Mouse (Mus musculus) heart, embryonic 16.5 days (tissue): ENCODE measurements around the gene Men1. TPM values are rescaled to one million over a fixed set of nuclear protein-coding genes. Genes with fewer than 3 reads are reported as not detected.

Experiments used
- ATAC-seq: fragments of 200-750 bp; cut with Nextera tagmentation; replicated peaks from 2 replicates; pipeline ENCODE4 v1.8.0; 2017; ENCODE audit warnings: moderate number of reproducible peaks; ENCODE audit not compliant: insufficient read depth, low FRiP score; ENCODE audit errors: extremely low read depth
- H3K27ac ChIP-seq: fragments of 300-500 bp; sonication (generic); 2 replicates; pipeline ENCODE4 v1.5.1; 2014; ENCODE audit warnings: mild to moderate bottlenecking, low read length, control low read depth, moderate library complexity
- H3K27me3 ChIP-seq: fragments of 300-500 bp; sonication (generic); 2 replicates; pipeline ENCODE4 v1.6.1; 2014; ENCODE audit warnings: low read length, mixed read lengths; ENCODE audit not compliant: control insufficient read depth, insufficient read depth
- H3K36me3 ChIP-seq: fragments of 300-500 bp; sonication (generic); 2 replicates; pipeline ENCODE4 v1.6.1; 2014; ENCODE audit not compliant: control insufficient read depth, insufficient read depth
- H3K4me1 ChIP-seq: fragments of 300-500 bp; sonication (generic); 2 replicates; pipeline ENCODE4 v1.6.1; 2014; ENCODE audit warnings: low read length, mixed read lengths; ENCODE audit not compliant: control insufficient read depth, insufficient read depth
- H3K4me2 ChIP-seq: fragments of 300-500 bp; sonication (generic); 2 replicates; pipeline ENCODE4 v1.6.1; 2014; ENCODE audit warnings: low read depth, mild to moderate bottlenecking, control low read depth, low read length
- H3K4me3 ChIP-seq: fragments of 300-500 bp; sonication (generic); 2 replicates; pipeline ENCODE4 v1.5.1; 2014; ENCODE audit warnings: mild to moderate bottlenecking, control low read depth, low read length
- H3K9ac ChIP-seq: fragments of 300-500 bp; sonication (generic); 2 replicates; pipeline ENCODE4 v1.6.1; 2014; ENCODE audit warnings: low read length, control low read depth
- H3K9me3 ChIP-seq: fragments of 300-500 bp; sonication (generic); replicated peaks from 2 replicates; pipeline ENCODE4 v1.6.1; 2016; ENCODE audit warnings: low read length; ENCODE audit not compliant: control insufficient read depth
- WGBS: fragments of 180-500 bp; shearing (Covaris S2); extraction: QIAGEN DNeasy Blood & Tissue Kit; methylation state at CpG from one replicate; pipeline ENCODE4 v1.1.7; 2014; 5-methylcytosine and 5-hydroxymethylcytosine counted together
- polyA plus RNA-seq: library from polyadenylated mRNA; unstranded; fragments of >200 nt; fragmentation: Nextera tagmentation; extraction: Ambion mirVana; gene quantifications from 2 replicates; pipeline ENCODE4 v1.2.1, GENCODE M21; 2015

The Men1 gene
- polyA plus RNA-seq, 1 experiment from 2014 or later = 45.8 TPM

- ATAC-seq = peak; percentile 21; the same call in 1 of the 2 replicates
- no peaks in the 10 kb centered on the region for H3K9me3 ChIP-seq
- peaks cover 16% of the 10 kb centered on the region for H3K4me1 ChIP-seq
- no peaks in the 10 kb centered on the region for H3K27me3 ChIP-seq
- peak overlapping the region; percentile 37 for H3K27ac ChIP-seq
- no peak overlapping the region for H3K4me3 ChIP-seq
- no peak overlapping the region for H3K4me2 ChIP-seq
- WGBS = 65% methylated on average over 10 of the region's 10 CpGs
- peak overlapping the region; percentile 23; the same call in 1 of the 2 replicates for H3K9ac ChIP-seq
- no peaks in the 10 kb centered on the region; the same call in 1 of the 2 replicates for H3K36me3 ChIP-seq
Measured at GRCm38 (mm10) chr19:6291117-6291781, 43.5 kb upstream of the Men1 start.

- Histone ChIP-seq H3K27ac (no peak overlapping the region), H3K27me3 (no peaks in the 10 kb centered on the region), H3K4me2 (no peak overlapping the region), H3K36me3 (peaks cover 5% of the 10 kb centered on the region), H3K9ac (no peak overlapping the region), H3K4me1 (peaks cover 6% of the 10 kb centered on the region), H3K9me3 (no peaks in the 10 kb centered on the region), H3K4me3 (no peak overlapping the region)
- ATAC-seq = no peak
- WGBS = 87% methylated on average over 5 of the region's 5 CpGs
Measured at GRCm38 (mm10) chr19:6292262-6292661, 42.5 kb upstream of the Men1 start.

GRCm38 (mm10) chr19:6294301-6294700 lies 40.5 kb upstream of the Men1 start:
- 91% methylated on average over 17 of the region's 17 CpGs for WGBS
- H3K9ac ChIP-seq = no peak overlapping the region

GRCm38 (mm10) chr19:6296551-6297210 lies 38.1 kb upstream of the Men1 start:
- Histone ChIP-seq H3K36me3 (peaks cover 20% of the 10 kb centered on the region), H3K4me1 (no peaks in the 10 kb centered on the region), H3K27ac (no peak overlapping the region), H3K9ac (no peak overlapping the region), H3K27me3 (no peaks in the 10 kb centered on the region), H3K4me3 (no peak overlapping the region), H3K9me3 (no peaks in the 10 kb centered on the region), H3K4me2 (no peak overlapping the region)
- ATAC-seq = no peak
- WGBS = 79% methylated on average over 5 of the region's 5 CpGs

More at GRCm38 (mm10) chr19:6294301-6294700, 40.5 kb upstream of the Men1 start:
- ATAC-seq = no peak
- peaks cover 20% of the 10 kb centered on the region for H3K36me3 ChIP-seq
- H3K27ac ChIP-seq = no peak overlapping the region
- no peaks in the 10 kb centered on the region for H3K27me3 ChIP-seq
- H3K4me1 ChIP-seq = peaks cover 4% of the 10 kb centered on the region
- H3K4me2 ChIP-seq = no peak overlapping the region
- no peak overlapping the region for H3K4me3 ChIP-seq
- H3K9me3 ChIP-seq = no peaks in the 10 kb centered on the region

- no peak overlapping the region for H3K9ac ChIP-seq
Measured at GRCm38 (mm10) chr19:6297641-6298040, 37.1 kb upstream of the Men1 start.

GRCm38 (mm10) chr19:6299003-6299402 lies 35.8 kb upstream of the Men1 start:
- 71% methylated on average over 4 of the region's 4 CpGs for WGBS
- Histone ChIP-seq H3K9ac (no peak overlapping the region), H3K36me3 (peaks cover 20% of the 10 kb centered on the region), H3K4me3 (no peak overlapping the region), H3K27me3 (no peaks in the 10 kb centered on the region), H3K9me3 (no peaks in the 10 kb centered on the region), H3K4me1 (peaks cover 6% of the 10 kb centered on the region), H3K27ac (peak overlapping the region; percentile 68), H3K4me2 (no peak overlapping the region)
- no peak for ATAC-seq

More at GRCm38 (mm10) chr19:6297641-6298040, 37.1 kb upstream of the Men1 start:
- H3K27me3 ChIP-seq = no peaks in the 10 kb centered on the region
- no peak for ATAC-seq
- no peak overlapping the region for H3K4me3 ChIP-seq
- peaks cover 20% of the 10 kb centered on the region for H3K36me3 ChIP-seq
- WGBS = 71% methylated on average over 9 of the region's 9 CpGs
- H3K9me3 ChIP-seq = no peaks in the 10 kb centered on the region
- H3K4me1 ChIP-seq = no peaks in the 10 kb centered on the region
- H3K27ac ChIP-seq = no peak overlapping the region
- H3K4me2 ChIP-seq = no peak overlapping the region

- Histone ChIP-seq H3K27me3 (no peaks in the 10 kb centered on the region), H3K27ac (peak overlapping the region; percentile 68), H3K4me1 (peaks cover 8% of the 10 kb centered on the region), H3K9ac (no peak overlapping the region), H3K4me3 (no peak overlapping the region), H3K36me3 (peaks cover 20% of the 10 kb centered on the region), H3K9me3 (no peaks in the 10 kb centered on the region), H3K4me2 (no peak overlapping the region)
- WGBS = 73% methylated on average over 7 of the region's 7 CpGs
- ATAC-seq = no peak
Measured at GRCm38 (mm10) chr19:6299450-6300267, 35.1 kb upstream of the Men1 start.

GRCm38 (mm10) chr19:6300402-6300841 lies 34.4 kb upstream of the Men1 start:
- Histone ChIP-seq H3K4me2 (no peak overlapping the region), H3K9ac (no peak overlapping the region), H3K36me3 (peaks cover 20% of the 10 kb centered on the region), H3K27me3 (no peaks in the 10 kb centered on the region), H3K9me3 (no peaks in the 10 kb centered on the region), H3K27ac (peak overlapping the region; percentile 68), H3K4me1 (peaks cover 8% of the 10 kb centered on the region), H3K4me3 (no peak overlapping the region)
- ATAC-seq = no peak
- WGBS = 59% methylated on average over 7 of the region's 7 CpGs
